Mouse (Mus musculus) embryonic facial prominence, embryonic 13.5 days (tissue): ENCODE measurements around the gene Plekhg5. TPM values are rescaled to one million over a fixed set of nuclear protein-coding genes. Genes with fewer than 3 reads are reported as not detected.

Experiments used
- ATAC-seq: fragments of 200-750 bp; cut with Nextera tagmentation; 2 replicates; pipeline ENCODE4 v1.8.0; 2017; ENCODE audit warnings: low read depth; ENCODE audit not compliant: insufficient number of reproducible peaks, insufficient read depth, low FRiP score, low TSS enrichment
- H3K27ac ChIP-seq: fragments of 300-500 bp; sonication (generic); 2 replicates; pipeline ENCODE4 v1.5.1; 2015; ENCODE audit warnings: moderate library complexity, mild to moderate bottlenecking, inconsistent platforms
- H3K27me3 ChIP-seq: fragments of 300-500 bp; sonication (generic); 2 replicates; pipeline ENCODE4 v1.6.1; 2015; ENCODE audit warnings: mild to moderate bottlenecking, inconsistent platforms
- H3K36me3 ChIP-seq: fragments of 300-500 bp; sonication (generic); 2 replicates; pipeline ENCODE4 v1.6.1; 2015; ENCODE audit warnings: mild to moderate bottlenecking, inconsistent platforms
- H3K4me1 ChIP-seq: fragments of 300-500 bp; sonication (generic); 2 replicates; pipeline ENCODE4 v1.6.1; 2015; ENCODE audit warnings: inconsistent platforms
- H3K4me2 ChIP-seq: fragments of 300-500 bp; sonication (generic); 2 replicates; pipeline ENCODE4 v1.6.1; 2015; ENCODE audit warnings: moderate library complexity, mild to moderate bottlenecking, inconsistent platforms
- H3K4me3 ChIP-seq: fragments of 300-500 bp; sonication (generic); 2 replicates; pipeline ENCODE4 v1.5.1; 2015; ENCODE audit warnings: mild to moderate bottlenecking, inconsistent platforms
- H3K9ac ChIP-seq: fragments of 300-500 bp; sonication (generic); 2 replicates; pipeline ENCODE4 v1.6.1; 2015; ENCODE audit warnings: mild to moderate bottlenecking, inconsistent platforms
- H3K9me3 ChIP-seq: fragments of 300-500 bp; sonication (generic); 2 replicates; pipeline ENCODE4 v1.6.1; 2016; ENCODE audit warnings: inconsistent platforms
- WGBS: fragments of 180-500 bp; shearing (Covaris S2); methylation state at CpG from one replicate; pipeline ENCODE4 v1.1.7; 2015; ENCODE audit warnings: mixed read lengths; 5-methylcytosine and 5-hydroxymethylcytosine counted together
- polyA plus RNA-seq: library from polyadenylated mRNA; unstranded; fragments of >200 nt; fragmentation: Nextera tagmentation; extraction: Ambion mirVana; gene quantifications from 2 replicates; pipeline ENCODE4 v1.2.1, GENCODE M21; 2015

The Plekhg5 gene
- polyA plus RNA-seq, 1 experiment from 2014 or later = 19.5 TPM

DNA sequence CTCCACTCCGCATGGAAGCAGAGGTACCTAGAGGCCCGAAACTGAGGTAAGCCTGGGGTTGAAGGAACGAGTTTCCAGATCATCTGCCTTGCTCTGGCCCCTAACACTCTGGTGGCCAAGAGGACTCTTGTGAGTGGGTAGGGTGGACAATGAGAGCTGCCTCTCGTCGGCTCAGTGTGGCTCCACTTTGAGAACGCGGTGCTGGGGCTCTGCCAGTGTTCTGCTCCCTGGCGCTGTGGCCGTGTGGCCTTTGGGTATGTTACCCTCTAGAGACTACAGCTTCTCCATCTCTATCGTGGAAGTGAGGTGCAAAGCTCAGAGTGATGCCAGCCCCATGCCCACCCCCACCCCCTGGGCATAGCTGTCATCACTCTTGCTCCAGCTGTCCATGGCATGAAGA is 357 bp downstream of the Plekhg5 start:
- H3K9ac ChIP-seq = no peak overlapping the region
- no peaks in the 10 kb centered on the region for H3K36me3 ChIP-seq
- no peak for ATAC-seq
- H3K27me3 ChIP-seq = no peaks in the 10 kb centered on the region
- H3K4me2 ChIP-seq = no peak overlapping the region
- H3K4me3 ChIP-seq = no peak overlapping the region
- no peaks in the 10 kb centered on the region for H3K9me3 ChIP-seq
- no peak overlapping the region for H3K27ac ChIP-seq
- 65% methylated on average over 10 of the region's 10 CpGs for whole genome bisulfite sequencing
- peaks cover 18% of the 10 kb centered on the region for H3K4me1 ChIP-seq

- Histone ChIP-seq H3K4me3 (no peak overlapping the region), H3K27me3 (no peaks in the 10 kb centered on the region), H3K9ac (no peak overlapping the region), H3K9me3 (no peaks in the 10 kb centered on the region), H3K4me1 (peaks cover 18% of the 10 kb centered on the region), H3K36me3 (no peaks in the 10 kb centered on the region), H3K27ac (no peak overlapping the region), H3K4me2 (no peak overlapping the region)
- 68% methylated on average over 6 of the region's 6 CpGs for WGBS
- no peak for ATAC-seq
Measured at GRCm38 (mm10) chr4:152073715-152074114, 1.4 kb downstream of the Plekhg5 start.

GRCm38 (mm10) chr4:152074548-152074947 is 2.2 kb downstream of the Plekhg5 start:
- WGBS = 85% methylated on average over 9 of the region's 9 CpGs
- H3K4me2 ChIP-seq = no peak overlapping the region
- no peak overlapping the region for H3K4me3 ChIP-seq
- H3K9me3 ChIP-seq = no peaks in the 10 kb centered on the region
- peaks cover 18% of the 10 kb centered on the region for H3K4me1 ChIP-seq
- no peak for ATAC-seq
- no peaks in the 10 kb centered on the region for H3K36me3 ChIP-seq
- H3K27me3 ChIP-seq = no peaks in the 10 kb centered on the region
- no peak overlapping the region for H3K27ac ChIP-seq
- no peak overlapping the region for H3K9ac ChIP-seq

- no peaks in the 10 kb centered on the region for H3K27me3 ChIP-seq
- no peak overlapping the region for H3K4me3 ChIP-seq
- no peaks in the 10 kb centered on the region for H3K36me3 ChIP-seq
- WGBS = 90% methylated on average over 9 of the region's 9 CpGs
- peaks cover 16% of the 10 kb centered on the region for H3K4me1 ChIP-seq
- H3K4me2 ChIP-seq = no peak overlapping the region
- no peaks in the 10 kb centered on the region for H3K9me3 ChIP-seq
- H3K9ac ChIP-seq = no peak overlapping the region
- H3K27ac ChIP-seq = no peak overlapping the region
- ATAC-seq = no peak
Measured at GRCm38 (mm10) chr4:152077191-152077590, 4.9 kb downstream of the Plekhg5 start.

DNA sequence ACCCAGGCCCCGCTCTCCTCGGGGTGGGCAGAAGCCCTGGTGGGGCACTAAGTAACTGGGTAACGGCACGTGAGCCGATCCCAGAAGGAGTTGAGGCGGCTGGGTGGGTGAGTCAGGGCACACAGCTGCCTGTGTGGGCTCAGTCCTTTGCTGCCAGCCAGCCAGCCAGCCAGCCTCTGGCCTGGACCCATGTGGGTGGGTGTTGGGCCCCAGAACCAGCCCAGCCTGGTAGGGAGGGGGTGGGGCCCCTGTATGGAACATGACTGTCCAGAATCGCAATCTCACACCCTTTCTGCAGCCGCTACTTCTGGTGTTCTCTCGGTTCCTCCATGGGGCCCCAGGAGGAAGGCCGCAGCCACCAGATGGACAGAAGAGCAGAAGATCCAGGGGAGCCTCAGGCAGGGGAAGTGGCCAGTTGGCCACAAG is 5.8 kb downstream of the Plekhg5 start:
- WGBS = 89% methylated on average over 10 of the region's 10 CpGs
- H3K4me2 ChIP-seq = no peak overlapping the region
- H3K4me1 ChIP-seq = peaks cover 10% of the 10 kb centered on the region
- ATAC-seq = no peak
- H3K9me3 ChIP-seq = no peaks in the 10 kb centered on the region
- H3K27me3 ChIP-seq = no peaks in the 10 kb centered on the region
- no peaks in the 10 kb centered on the region for H3K36me3 ChIP-seq
- no peak overlapping the region for H3K4me3 ChIP-seq
- H3K9ac ChIP-seq = 0 out of 2 replicates have a peak overlapping the region, but pooled peaks have one; percentile 1
- no peak overlapping the region for H3K27ac ChIP-seq

DNA sequence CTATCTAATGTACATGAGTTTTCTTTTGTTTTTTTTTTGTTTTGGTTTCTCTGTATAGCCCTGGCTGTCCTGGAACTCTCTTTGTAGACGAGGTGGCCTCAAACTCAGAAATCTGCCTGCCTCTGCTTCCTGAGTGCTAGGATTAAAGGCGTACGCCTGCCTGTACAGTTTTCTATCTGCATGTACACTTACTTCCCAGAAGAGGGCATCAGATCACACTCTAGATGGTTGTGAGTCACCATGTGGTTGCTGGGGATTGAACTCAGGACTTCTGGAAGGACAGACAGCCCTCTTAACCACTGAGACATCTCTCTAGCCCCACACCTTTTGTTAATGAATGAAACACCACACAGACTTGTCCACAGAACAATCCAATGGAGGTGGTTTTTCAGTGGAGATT is 7.0 kb downstream of the Plekhg5 start:
- H3K4me2 ChIP-seq = no peak overlapping the region
- ATAC-seq = no peak
- H3K4me1 ChIP-seq = peaks cover 2% of the 10 kb centered on the region; the same call in 1 of the 2 replicates
- H3K27ac ChIP-seq = no peak overlapping the region
- H3K4me3 ChIP-seq = no peak overlapping the region
- no peak overlapping the region for H3K9ac ChIP-seq
- no peaks in the 10 kb centered on the region for H3K36me3 ChIP-seq
- H3K27me3 ChIP-seq = no peaks in the 10 kb centered on the region
- WGBS = 94% methylated on average over 3 of the region's 3 CpGs
- no peaks in the 10 kb centered on the region for H3K9me3 ChIP-seq

DNA sequence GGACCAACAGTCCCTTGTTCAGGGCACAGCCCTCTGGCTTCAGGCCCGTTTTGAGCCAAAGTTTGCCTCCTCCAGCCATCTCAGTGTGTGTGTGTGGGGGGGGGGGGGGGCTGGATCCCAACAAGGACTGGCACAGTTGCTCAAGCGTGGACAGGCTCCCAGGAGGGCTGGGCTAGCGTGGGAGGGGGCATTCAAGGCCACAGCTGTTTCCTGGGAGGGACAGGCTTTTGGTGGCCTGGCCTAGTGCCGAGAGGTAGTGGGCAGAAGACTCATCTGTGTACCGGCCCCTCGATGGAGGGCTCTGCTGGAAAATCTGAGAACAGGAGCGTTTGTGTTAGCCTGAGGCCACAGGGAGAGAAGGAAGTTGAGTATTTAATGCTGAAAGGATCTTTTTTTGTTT is 7.6 kb downstream of the Plekhg5 start:
- Histone ChIP-seq H3K9me3 (no peaks in the 10 kb centered on the region), H3K36me3 (no peaks in the 10 kb centered on the region), H3K4me1 (no peaks in the 10 kb centered on the region), H3K4me3 (no peak overlapping the region), H3K9ac (no peak overlapping the region), H3K4me2 (no peak overlapping the region), H3K27ac (no peak overlapping the region), H3K27me3 (no peaks in the 10 kb centered on the region)
- WGBS = 57% methylated on average over 7 of the region's 7 CpGs
- ATAC-seq = no peak

DNA sequence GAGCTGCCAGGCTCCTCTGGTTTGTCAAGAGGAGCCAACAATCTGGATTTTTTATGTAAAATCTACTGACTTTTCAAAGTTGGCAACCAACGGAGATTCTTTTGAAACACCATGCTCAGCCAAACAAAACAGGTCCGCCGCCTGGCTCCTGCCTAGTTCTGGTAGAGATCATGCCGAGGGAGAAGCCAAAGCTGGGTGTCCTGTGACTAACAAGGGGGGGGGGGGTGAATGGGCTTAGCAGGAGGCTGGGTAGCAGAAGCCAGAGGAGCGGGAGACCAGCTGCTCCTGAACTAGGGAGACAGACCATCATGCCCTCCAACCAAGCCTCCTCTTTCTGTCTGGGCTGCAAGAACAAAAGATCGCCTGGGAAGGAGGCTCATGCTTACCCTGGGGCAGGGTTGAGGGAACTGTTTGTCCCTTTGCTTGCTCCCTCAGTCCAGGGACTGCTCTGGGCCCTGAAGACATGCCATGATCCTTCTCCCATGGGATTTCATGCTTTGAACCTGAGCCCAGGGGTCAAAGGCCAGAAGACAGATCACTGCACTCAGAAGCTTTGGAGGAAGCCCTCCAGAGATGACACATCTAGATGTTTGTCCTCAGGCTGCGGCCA is 11.4 kb downstream of the Plekhg5 start:
- ATAC-seq = no peak
- no peaks in the 10 kb centered on the region for H3K9me3 ChIP-seq

GRCm38 (mm10) chr4:152084616-152085015 is 12.3 kb downstream of the Plekhg5 start:
- H3K27me3 ChIP-seq = no peaks in the 10 kb centered on the region
- no peak overlapping the region for H3K9ac ChIP-seq
- 0 out of 2 replicates have a peak, but pooled peaks cover 6% of the 10 kb centered on the region for H3K36me3 ChIP-seq
- no peak overlapping the region for H3K4me2 ChIP-seq
- no peak for ATAC-seq
- peaks cover 25% of the 10 kb centered on the region for H3K4me1 ChIP-seq
- no peak overlapping the region for H3K4me3 ChIP-seq
- H3K9me3 ChIP-seq = no peaks in the 10 kb centered on the region
- WGBS = 82% methylated on average over 7 of the region's 7 CpGs
- H3K27ac ChIP-seq = no peak overlapping the region

More for the DNA sequence above, 11.4 kb downstream of the Plekhg5 start:
- no peak overlapping the region for H3K4me2 ChIP-seq
- no peak overlapping the region for H3K4me3 ChIP-seq
- H3K36me3 ChIP-seq = no peaks in the 10 kb centered on the region
- no peak overlapping the region for H3K9ac ChIP-seq
- 57% methylated on average over 7 of the region's 7 CpGs for WGBS
- H3K4me1 ChIP-seq = peaks cover 16% of the 10 kb centered on the region
- H3K27ac ChIP-seq = no peak overlapping the region
- H3K27me3 ChIP-seq = no peaks in the 10 kb centered on the region

GRCm38 (mm10) chr4:152086505-152087210 is 14.4 kb downstream of the Plekhg5 start:
- peak overlapping the region; percentile 92 for H3K9ac ChIP-seq
- H3K36me3 ChIP-seq = peaks cover 19% of the 10 kb centered on the region; the same call in 1 of the 2 replicates
- WGBS = under 1% methylated on average over 67 of the region's 92 CpGs
- peaks cover 27% of the 10 kb centered on the region for H3K4me1 ChIP-seq
- H3K4me3 ChIP-seq = peak overlapping the region; percentile 88
- peak overlapping the region; percentile 79 for H3K27ac ChIP-seq
- peak; percentile 70 for ATAC-seq
- peak overlapping the region; percentile 88 for H3K4me2 ChIP-seq
- H3K9me3 ChIP-seq = no peaks in the 10 kb centered on the region
- H3K27me3 ChIP-seq = no peaks in the 10 kb centered on the region

GRCm38 (mm10) chr4:152087211-152088081 is 15.1 kb downstream of the Plekhg5 start:
- Histone ChIP-seq H3K9me3 (no peaks in the 10 kb centered on the region), H3K27me3 (no peaks in the 10 kb centered on the region), H3K9ac (peak overlapping the region; percentile 92), H3K4me3 (peak overlapping the region; percentile 88), H3K4me1 (peaks cover 31% of the 10 kb centered on the region), H3K4me2 (peak overlapping the region; percentile 88), H3K27ac (peak overlapping the region; percentile 79), H3K36me3 (peaks cover 22% of the 10 kb centered on the region; the same call in 1 of the 2 replicates)
- peak; percentile 1; the same call in 1 of the 2 replicates for ATAC-seq
- 3% methylated on average over 12 of the region's 12 CpGs for WGBS
